Mouse (Mus musculus): ENCODE data around the gene Adipor1.

Gene Adipor1

GRCm38 (mm10) chr1:134415168-134415831 is at the start of gene Adipor1:
Gene Adipor1, plus strand, starts transcription at chr1:134415378.
- in situ Hi-C loops (cut with MboI) = no loop called here

DNA sequence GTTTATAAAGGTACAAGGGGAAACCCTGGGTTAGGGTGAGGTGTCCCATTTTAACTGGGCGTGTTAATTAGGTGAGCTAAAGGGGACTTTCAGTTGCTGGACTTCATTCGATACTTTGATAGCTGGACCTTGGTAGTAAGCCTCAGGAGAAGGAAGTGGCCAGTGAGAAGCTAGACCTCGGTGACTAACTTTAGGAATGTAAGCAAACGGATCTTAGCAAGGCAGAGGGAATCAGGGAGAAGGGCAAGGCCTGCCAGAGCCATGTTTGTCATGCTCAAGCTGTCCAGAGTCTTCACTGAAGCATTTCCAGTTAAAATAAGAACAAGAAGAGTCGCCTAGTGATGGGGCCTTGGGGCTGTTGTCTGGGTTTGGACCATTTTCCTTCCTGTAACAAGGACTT is 49.7 kb upstream of the Adipor1 start:
- in situ Hi-C loops (cut with MboI) = no loop called here

GRCm38 (mm10) chr1:134368777-134369337 is 46.3 kb upstream of the Adipor1 start:
- in situ Hi-C loops (cut with MboI) = no loop called here

GRCm38 (mm10) chr1:134374124-134374523 is 41.1 kb upstream of the Adipor1 start:
- in situ Hi-C loops (cut with MboI) = no loop called here

DNA sequence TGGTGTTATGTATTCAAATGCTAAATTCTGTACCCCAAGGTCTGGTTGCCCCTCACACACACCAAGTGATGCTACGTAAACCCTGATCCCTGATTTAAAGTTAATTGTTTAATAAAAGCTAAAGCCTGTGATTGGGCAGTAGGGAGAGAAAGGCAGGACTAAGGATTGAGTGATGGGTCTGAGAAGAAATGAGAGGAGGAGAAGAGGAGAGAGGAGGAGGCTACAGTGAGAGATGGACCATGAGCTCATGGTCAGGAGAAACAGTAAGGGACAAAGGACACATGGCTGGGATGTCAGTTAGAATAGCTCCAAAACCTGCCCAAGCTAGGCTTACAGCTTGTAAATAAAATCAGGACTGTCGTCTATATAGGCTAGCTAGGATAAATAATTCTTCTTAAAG is 34.1 kb upstream of the Adipor1 start:
- in situ Hi-C loops (cut with MboI) = no loop called here

GRCm38 (mm10) chr1:134381795-134382625 is 33.2 kb upstream of the Adipor1 start:
- in situ Hi-C loops (cut with MboI) = no loop called here

- in situ Hi-C loops (cut with MboI) = no loop called here
These were observed 30.6 kb upstream of the Adipor1 start for GRCm38 (mm10) chr1:134384581-134384980.

GRCm38 (mm10) chr1:134385176-134385575 is 30.0 kb upstream of the Adipor1 start:
- in situ Hi-C loops (cut with MboI) = no loop called here

DNA sequence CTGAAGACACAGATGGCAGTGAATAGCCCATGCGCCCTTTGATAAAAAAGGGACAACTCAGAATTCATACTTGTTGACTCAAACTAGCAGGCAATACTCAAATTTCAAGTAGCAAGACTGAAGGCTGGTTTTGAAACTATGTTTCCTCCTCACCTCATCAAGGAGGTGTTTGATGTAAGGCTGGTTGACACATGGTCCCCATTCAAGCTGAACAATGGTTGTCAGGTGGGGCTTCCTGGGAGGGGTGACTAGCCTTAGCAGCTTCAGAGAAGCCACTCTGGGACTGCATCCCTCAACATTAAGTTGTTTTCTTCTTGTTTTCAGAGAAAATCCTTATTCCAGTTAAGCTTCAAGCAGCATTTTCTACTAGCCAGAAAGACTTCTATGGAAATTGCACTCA is 29.5 kb upstream of the Adipor1 start, which contains the start of gene 4933406M09Rik:
TSS of gene 4933406M09Rik (plus strand) at position 275 of the 400 bp plus-strand sequence.
- in situ Hi-C loops (cut with MboI) = no loop called here

DNA sequence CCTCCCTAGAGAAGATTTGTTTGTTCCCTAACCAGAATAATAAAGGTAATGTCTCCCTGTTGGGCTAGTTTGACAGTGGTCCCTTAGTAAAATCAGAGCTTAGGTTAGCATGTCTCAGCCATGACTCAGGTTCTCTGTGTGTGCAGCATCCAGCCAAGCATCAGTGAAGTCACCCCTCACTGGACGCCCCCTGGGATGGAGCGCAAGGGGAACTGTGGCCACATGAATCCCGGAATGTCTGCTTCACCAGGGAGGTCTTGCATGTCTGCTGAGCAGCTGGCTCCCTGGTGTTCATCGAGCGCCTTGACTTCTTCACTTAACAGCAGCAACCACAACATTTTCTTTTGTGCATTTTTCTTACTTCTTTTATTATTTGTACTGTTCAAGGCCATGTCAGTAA is 21.4 kb upstream of the Adipor1 start:
- in situ Hi-C loops (cut with MboI) = no loop called here

- in situ Hi-C loops (cut with MboI) = no loop called here
These were observed 17.0 kb upstream of the Adipor1 start for GRCm38 (mm10) chr1:134398210-134398609.

DNA sequence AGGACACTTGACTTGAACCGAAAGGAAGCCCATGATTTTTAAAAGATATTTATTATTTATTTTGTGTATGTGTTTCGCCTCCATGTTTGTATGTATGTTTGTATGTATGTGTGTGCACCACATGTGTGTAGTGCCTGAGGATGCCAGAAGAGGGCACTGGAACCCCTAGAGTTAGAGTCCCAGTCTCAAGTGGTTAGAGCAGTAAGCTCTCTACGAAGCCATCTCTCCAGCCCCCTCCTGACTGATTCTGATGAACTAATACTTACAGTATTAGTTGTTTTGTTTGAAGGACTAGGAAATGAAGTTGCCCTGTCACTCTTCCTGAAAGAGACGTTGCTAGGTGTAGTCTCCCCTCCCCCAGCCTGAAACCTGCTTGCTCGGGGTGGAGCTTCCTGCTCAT is 15.4 kb upstream of the Adipor1 start:
- in situ Hi-C loops (cut with MboI) = no loop called here

GRCm38 (mm10) chr1:134405509-134406413 is 9.4 kb upstream of the Adipor1 start, which contains the start of gene Cyb5r1:
Gene Cyb5r1, plus strand, starts transcription at chr1:134405559.
- in situ Hi-C loops (cut with MboI) = no loop called here

GRCm38 (mm10) chr1:134406414-134406771 is 8.8 kb upstream of the Adipor1 start:
- in situ Hi-C loops (cut with MboI) = no loop called here

- in situ Hi-C loops (cut with MboI) = no loop called here
These were observed 7.1 kb upstream of the Adipor1 start for GRCm38 (mm10) chr1:134408080-134408479.

GRCm38 (mm10) chr1:134411706-134412629 is 3.2 kb upstream of the Adipor1 start:
- in situ Hi-C loops (cut with MboI) = no loop called here

DNA sequence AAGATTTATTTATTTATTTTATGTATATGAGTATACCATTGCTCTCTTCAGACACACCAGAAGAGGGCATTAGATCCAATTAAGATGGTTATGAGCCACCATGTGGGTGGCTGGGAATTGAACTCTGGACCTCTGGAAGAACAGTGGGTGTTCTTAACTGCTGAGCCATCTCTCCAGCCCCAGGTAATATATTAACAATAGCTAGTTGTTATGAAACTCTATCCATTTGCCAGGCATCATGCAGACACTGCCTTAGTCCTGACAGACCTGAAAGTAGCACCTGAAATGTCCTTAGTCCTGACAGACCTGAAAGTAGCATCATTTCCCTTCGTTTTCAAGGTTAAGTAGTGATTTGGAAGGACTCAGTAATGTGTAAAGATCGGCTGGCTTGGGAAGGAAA is 1.1 kb upstream of the Adipor1 start:
- in situ Hi-C loops (cut with MboI) = no loop called here

GRCm38 (mm10) chr1:134414501-134415167 is 544 bp upstream of the Adipor1 start:
- in situ Hi-C loops (cut with MboI) = no loop called here

- in situ Hi-C loops (cut with MboI) = no loop called here
These were observed 3.3 kb downstream of the Adipor1 start for GRCm38 (mm10) chr1:134418414-134418975.

- in situ Hi-C loops (cut with MboI) = no loop called here
These were observed 4.0 kb downstream of the Adipor1 start for GRCm38 (mm10) chr1:134419176-134419575.

Measured in mature B cell (primary cell).